Mouse (Mus musculus) forebrain, embryonic 15.5 days (tissue): ENCODE results near the gene Churc1. TPM values are rescaled to one million over a fixed set of nuclear protein-coding genes. Genes with fewer than 3 reads are reported as not detected.

Experiments used
- ATAC-seq: fragments of 200-750 bp; cut with Nextera tagmentation; replicated peaks from 2 replicates; pipeline ENCODE4 v1.8.0; 2017; ENCODE audit warnings: mild to moderate bottlenecking, moderate TSS enrichment, moderate library complexity
- H3K27ac ChIP-seq: fragments of 300-500 bp; sonication (generic); replicated peaks from 2 replicates; pipeline ENCODE4 v1.5.1; 2015; ENCODE audit warnings: mild to moderate bottlenecking, inconsistent platforms
- H3K27me3 ChIP-seq: fragments of 300-500 bp; sonication (generic); 2 replicates; pipeline ENCODE4 v1.6.1; 2015; ENCODE audit warnings: inconsistent platforms
- H3K36me3 ChIP-seq: fragments of 300-500 bp; sonication (generic); 2 replicates; pipeline ENCODE4 v1.6.1; 2015; ENCODE audit warnings: mild to moderate bottlenecking, inconsistent platforms
- H3K4me1 ChIP-seq: fragments of 300-500 bp; sonication (generic); 2 replicates; pipeline ENCODE4 v1.6.1; 2015; ENCODE audit warnings: inconsistent platforms
- H3K4me2 ChIP-seq: fragments of 300-500 bp; sonication (generic); replicated peaks from 2 replicates; pipeline ENCODE4 v1.6.1; 2015; ENCODE audit warnings: mild to moderate bottlenecking, inconsistent platforms
- H3K4me3 ChIP-seq: fragments of 300-500 bp; sonication (generic); 2 replicates; pipeline ENCODE4 v1.5.1; 2015; ENCODE audit warnings: mild to moderate bottlenecking, inconsistent platforms
- H3K9ac ChIP-seq: fragments of 300-500 bp; sonication (generic); replicated peaks from 2 replicates; pipeline ENCODE4 v1.6.1; 2015; ENCODE audit warnings: mild to moderate bottlenecking, inconsistent platforms
- H3K9me3 ChIP-seq: fragments of 300-500 bp; sonication (generic); 2 replicates; pipeline ENCODE4 v1.6.1; 2016; ENCODE audit warnings: inconsistent platforms
- WGBS: fragments of 180-500 bp; shearing (Covaris S2); methylation state at CpG from one replicate; pipeline ENCODE4 v1.1.7; 2015; ENCODE audit warnings: mixed read lengths; 5-methylcytosine and 5-hydroxymethylcytosine counted together
- polyA plus RNA-seq: library from polyadenylated mRNA; unstranded; fragments of >200 nt; fragmentation: Nextera tagmentation; extraction: Ambion mirVana; gene quantifications from 2 replicates; pipeline ENCODE4 v1.2.1, GENCODE M21; 2015

Gene Churc1
- polyA plus RNA-seq, result 108 and 122 TPM in 2 replicates

GRCm38 (mm10) chr12:76765354-76765851 lies at the start of gene Churc1, which contains the start of gene Fntb:
Gene Churc1, plus strand, starts transcription at chr12:76765538.
Gene Fntb, plus strand, starts transcription at chr12:76765589.
- Histone ChIP-seq H3K4me2 (peak within 1 kb of the TSS; percentile 51), H3K36me3 (no peaks in the 10 kb centered on the region), H3K27ac (peak within 1 kb of the TSS; percentile 73), H3K9me3 (no peaks in the 10 kb centered on the region), H3K4me3 (peak within 1 kb of the TSS; percentile 58), H3K9ac (peak within 1 kb of the TSS; percentile 63), H3K27me3 (no peaks in the 10 kb centered on the region), H3K4me1 (peaks cover 15% of the 10 kb centered on the region)
- ATAC-seq, result peak; percentile 98
- under 1% methylated on average over 31 of the region's 31 CpGs for WGBS

- no peak overlapping the region for H3K4me2 ChIP-seq
- no peaks in the 10 kb centered on the region; the same call in 1 of the 2 replicates for H3K27me3 ChIP-seq
- H3K36me3 ChIP-seq, result no peaks in the 10 kb centered on the region
- H3K4me3 ChIP-seq, result no peak overlapping the region
- no peaks in the 10 kb centered on the region for H3K9me3 ChIP-seq
- no peaks in the 10 kb centered on the region for H3K4me1 ChIP-seq
- WGBS, result 81% methylated on average over 4 of the region's 4 CpGs
- no peak overlapping the region for H3K27ac ChIP-seq
- ATAC-seq, result no peak
- no peak overlapping the region for H3K9ac ChIP-seq
Observed at GRCm38 (mm10) chr12:76718384-76718783, 47.0 kb upstream of the Churc1 start.

- Histone ChIP-seq H3K36me3 (no peaks in the 10 kb centered on the region), H3K27ac (no peak overlapping the region), H3K9me3 (no peaks in the 10 kb centered on the region), H3K9ac (no peak overlapping the region), H3K27me3 (no peaks in the 10 kb centered on the region), H3K4me1 (no peaks in the 10 kb centered on the region), H3K4me3 (no peak overlapping the region), H3K4me2 (no peak overlapping the region)
- ATAC-seq, result no peak
Observed at GRCm38 (mm10) chr12:76720572-76720971, 44.8 kb upstream of the Churc1 start.

- H3K4me1 ChIP-seq, result no peaks in the 10 kb centered on the region
- no peak overlapping the region for H3K4me2 ChIP-seq
- H3K36me3 ChIP-seq, result no peaks in the 10 kb centered on the region
- H3K27ac ChIP-seq, result no peak overlapping the region
- no peak overlapping the region for H3K9ac ChIP-seq
- no peaks in the 10 kb centered on the region for H3K9me3 ChIP-seq
- no peak overlapping the region for H3K4me3 ChIP-seq
- H3K27me3 ChIP-seq, result no peaks in the 10 kb centered on the region
- 47% methylated on average over 3 of the region's 3 CpGs for WGBS
- ATAC-seq, result no peak
Observed at GRCm38 (mm10) chr12:76722026-76722425, 43.3 kb upstream of the Churc1 start.

- H3K27ac ChIP-seq, result no peak overlapping the region
- H3K27me3 ChIP-seq, result no peaks in the 10 kb centered on the region
- H3K4me3 ChIP-seq, result no peak overlapping the region
- 88% methylated on average over 4 of the region's 4 CpGs for WGBS
- no peak overlapping the region for H3K4me2 ChIP-seq
- no peaks in the 10 kb centered on the region for H3K9me3 ChIP-seq
- ATAC-seq, result no peak
- no peaks in the 10 kb centered on the region for H3K4me1 ChIP-seq
- H3K9ac ChIP-seq, result no peak overlapping the region
- no peaks in the 10 kb centered on the region for H3K36me3 ChIP-seq
Observed at GRCm38 (mm10) chr12:76727955-76728354, 37.4 kb upstream of the Churc1 start.

GRCm38 (mm10) chr12:76750866-76751459 lies 14.4 kb upstream of the Churc1 start:
- Histone ChIP-seq H3K4me2 (no peak overlapping the region), H3K9me3 (no peaks in the 10 kb centered on the region), H3K4me1 (no peaks in the 10 kb centered on the region), H3K27me3 (no peaks in the 10 kb centered on the region), H3K27ac (no peak overlapping the region), H3K36me3 (no peaks in the 10 kb centered on the region), H3K9ac (no peak overlapping the region), H3K4me3 (no peak overlapping the region)
- WGBS, result 83% methylated on average over 16 of the region's 16 CpGs
- no peak for ATAC-seq

- no peak overlapping the region for H3K4me3 ChIP-seq
- H3K9ac ChIP-seq, result no peak overlapping the region
- peak; percentile 46; the same call in 1 of the 2 replicates for ATAC-seq
- no peak overlapping the region for H3K4me2 ChIP-seq
- no peaks in the 10 kb centered on the region for H3K27me3 ChIP-seq
- 40% methylated on average over 14 of the region's 14 CpGs for WGBS
- no peaks in the 10 kb centered on the region for H3K9me3 ChIP-seq
- H3K27ac ChIP-seq, result no peak overlapping the region
- H3K36me3 ChIP-seq, result no peaks in the 10 kb centered on the region
- H3K4me1 ChIP-seq, result no peaks in the 10 kb centered on the region
Observed at GRCm38 (mm10) chr12:76752652-76753318, 12.6 kb upstream of the Churc1 start.

- peak overlapping the region; percentile 51 for H3K4me2 ChIP-seq
- no peaks in the 10 kb centered on the region for H3K36me3 ChIP-seq
- ATAC-seq, result peak; percentile 42
- peak overlapping the region; percentile 73 for H3K27ac ChIP-seq
- H3K4me3 ChIP-seq, result peak overlapping the region; percentile 58
- H3K9me3 ChIP-seq, result no peaks in the 10 kb centered on the region
- H3K4me1 ChIP-seq, result peaks cover 15% of the 10 kb centered on the region
- H3K9ac ChIP-seq, result peak overlapping the region; percentile 63
- H3K27me3 ChIP-seq, result no peaks in the 10 kb centered on the region
- 35% methylated on average over 20 of the region's 20 CpGs for WGBS
Observed at GRCm38 (mm10) chr12:76765901-76766630, 728 bp downstream of the Churc1 start.

- Histone ChIP-seq H3K9ac (no peak overlapping the region), H3K9me3 (no peaks in the 10 kb centered on the region), H3K27me3 (no peaks in the 10 kb centered on the region), H3K36me3 (no peaks in the 10 kb centered on the region), H3K4me2 (no peak overlapping the region), H3K27ac (no peak overlapping the region), H3K4me3 (no peak overlapping the region), H3K4me1 (peaks cover 7% of the 10 kb centered on the region)
- no peak for ATAC-seq
- 87% methylated on average over 5 of the region's 5 CpGs for WGBS
Observed at GRCm38 (mm10) chr12:76770841-76771500, 5.6 kb downstream of the Churc1 start.

GRCm38 (mm10) chr12:76771540-76771939 lies 6.2 kb downstream of the Churc1 start:
- ATAC-seq, result no peak
- no peaks in the 10 kb centered on the region for H3K36me3 ChIP-seq
- no peak overlapping the region for H3K27ac ChIP-seq
- H3K4me2 ChIP-seq, result no peak overlapping the region
- no peaks in the 10 kb centered on the region for H3K9me3 ChIP-seq
- H3K9ac ChIP-seq, result no peak overlapping the region
- 93% methylated on average over 5 of the region's 5 CpGs for WGBS
- H3K4me3 ChIP-seq, result no peak overlapping the region
- peaks cover 1% of the 10 kb centered on the region for H3K4me1 ChIP-seq
- H3K27me3 ChIP-seq, result no peaks in the 10 kb centered on the region

- Histone ChIP-seq H3K4me1 (no peaks in the 10 kb centered on the region), H3K9me3 (no peaks in the 10 kb centered on the region), H3K27me3 (no peaks in the 10 kb centered on the region), H3K9ac (no peak overlapping the region), H3K4me3 (no peak overlapping the region), H3K36me3 (peaks cover 2% of the 10 kb centered on the region; the same call in 1 of the 2 replicates), H3K4me2 (no peak overlapping the region), H3K27ac (no peak overlapping the region)
- no peak for ATAC-seq
- WGBS, result 89% methylated on average over 3 of the region's 3 CpGs
Observed at GRCm38 (mm10) chr12:76774652-76775051, 9.3 kb downstream of the Churc1 start.

- Histone ChIP-seq H3K27me3 (no peaks in the 10 kb centered on the region), H3K9me3 (no peaks in the 10 kb centered on the region), H3K27ac (no peak overlapping the region), H3K36me3 (peaks cover 2% of the 10 kb centered on the region; the same call in 1 of the 2 replicates), H3K4me2 (no peak overlapping the region), H3K9ac (no peak overlapping the region), H3K4me1 (no peaks in the 10 kb centered on the region), H3K4me3 (no peak overlapping the region)
- no peak for ATAC-seq
- WGBS, result 67% methylated on average over 4 of the region's 4 CpGs
Observed at GRCm38 (mm10) chr12:76775132-76775531, 9.8 kb downstream of the Churc1 start.
